Mouse (Mus musculus) adrenal gland, adult 2 months (tissue): Measurements from ENCODE around the gene Cd164l2. TPM values are rescaled to one million over a fixed set of nuclear protein-coding genes. Genes with fewer than 3 reads are reported as not detected.
A peak's percentile ranks its signal among the peaks of the same experiment; 100 is the strongest.

ENCODE experiments used
- DNase-seq: peaks from one replicate; pipeline ENCODE4 v3.0.0; 2021
- long read RNA-seq: library from polyadenylated mRNA; stranded (forward); transcript quantifications from one replicate; pipeline ENCODE4 v2.0.0, GENCODE M21; 2021
- polyA plus RNA-seq: library from polyadenylated mRNA; depleted of rRNA; stranded (reverse); fragments of >200 nt; gene quantifications from 2 replicates; pipeline ENCODE4 v1.2.3, GENCODE M21; 2012; rRNA removed
- total RNA-seq, 2 experiments: library from RNA; stranded (reverse); gene quantifications; 2 replicates each; pipeline ENCODE4 v1.2.3; 2021

Gene Cd164l2
- total RNA-seq, result 1 to 10 TPM; 1.6 to 4.0 TPM
- 2.5 and 5.6 TPM in 2 replicates for polyA plus RNA-seq
- long read RNA-seq, partial matches to known transcripts, result 0 of 6 reads
- long read RNA-seq, other reads (novel, unspliced or antisense), result 2 of 6 reads

GRCm38 (mm10) chr4:133211751-133212561, at the start of gene Cd164l2, which contains the start of gene Gpr3:
TSS of gene Cd164l2 (plus strand) at chr4:133212131.
TSS of gene Gpr3 (minus strand) at chr4:133212536.
- no peak for DNase-seq

DNA sequence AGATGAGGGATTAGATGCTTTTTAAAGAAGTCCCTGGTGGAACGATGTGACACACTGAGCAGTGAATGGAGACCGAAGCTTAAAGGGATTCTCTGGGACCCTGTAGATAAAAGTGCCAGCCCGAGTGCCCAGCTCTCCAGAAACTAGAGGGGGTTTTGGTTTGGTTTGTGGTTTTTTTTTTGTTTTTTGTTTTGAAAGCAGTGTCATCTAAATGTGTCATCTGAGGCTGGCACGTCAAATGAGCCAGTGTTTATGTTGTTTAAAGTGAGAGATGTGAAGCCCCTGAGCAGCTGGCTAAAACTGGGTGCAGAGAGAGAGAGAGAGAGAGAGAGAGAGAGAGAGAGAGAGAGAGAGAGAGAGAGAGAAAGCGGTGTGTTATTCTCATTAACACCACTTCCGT, 49.7 kb upstream of the Cd164l2 start:
- no peak for DNase-seq

DNA sequence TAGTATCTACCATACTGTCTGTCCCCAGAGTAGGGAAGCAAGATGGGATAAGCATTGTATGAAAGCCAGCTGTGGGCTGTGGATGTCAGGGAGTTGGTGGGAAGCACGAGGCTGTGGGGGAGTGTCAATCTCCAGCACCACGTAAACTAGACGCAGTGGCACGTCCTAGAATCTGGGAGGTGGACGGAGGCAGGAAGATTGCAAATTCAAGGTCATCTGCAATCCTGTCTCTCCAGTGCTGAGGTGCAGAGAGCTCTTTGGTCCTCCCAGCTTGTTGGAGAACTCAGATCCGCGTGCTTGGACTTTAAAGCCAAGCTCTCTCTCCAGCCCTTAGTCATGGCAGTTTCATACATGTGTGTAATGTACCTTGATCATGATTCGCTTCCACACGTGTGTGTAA, 45.2 kb upstream of the Cd164l2 start:
- no peak for DNase-seq

GRCm38 (mm10) chr4:133169237-133170055, 42.5 kb upstream of the Cd164l2 start:
- no peak for DNase-seq

DNA sequence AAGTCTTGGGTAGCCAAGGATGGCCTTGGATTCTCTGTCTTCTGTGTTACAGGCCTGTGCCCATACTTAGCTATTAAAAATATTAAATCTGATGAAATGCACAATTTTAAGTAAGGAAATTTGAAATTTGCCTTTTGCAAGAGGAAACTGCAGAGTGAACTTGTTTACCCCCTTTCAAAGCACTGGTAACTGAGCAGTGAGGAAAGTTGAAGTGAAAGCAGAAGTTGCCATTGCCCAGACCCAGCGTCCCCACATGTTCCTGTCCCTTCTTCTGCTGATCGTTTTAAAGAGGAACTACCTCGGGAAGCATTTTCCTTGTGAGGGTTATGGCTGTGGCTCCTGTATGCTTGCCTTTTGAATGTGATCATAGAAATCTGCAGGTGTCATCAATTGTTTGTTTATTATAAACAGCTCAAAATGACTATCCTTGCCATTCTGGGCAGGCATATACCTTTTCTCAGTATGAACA, 41.8 kb upstream of the Cd164l2 start:
- no peak for DNase-seq

DNA sequence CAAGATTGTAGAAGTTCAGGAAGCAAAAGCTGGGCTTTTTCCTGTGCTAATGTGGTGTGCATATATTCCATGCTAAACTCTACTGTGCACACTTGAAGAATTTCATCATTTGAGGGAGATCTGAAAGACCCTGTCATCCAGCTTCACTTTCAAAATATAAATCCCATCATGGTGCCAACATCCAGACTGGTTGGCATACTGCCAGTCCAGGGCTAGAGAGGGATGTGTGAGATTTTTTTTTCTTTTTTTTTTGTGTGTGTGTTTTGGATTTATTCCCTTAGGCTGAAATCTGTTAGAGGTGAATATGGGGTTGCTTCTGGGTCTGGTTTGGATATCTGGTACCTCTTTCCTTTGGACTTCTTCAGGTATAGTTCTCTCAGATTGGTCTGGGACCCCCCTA, 41.3 kb upstream of the Cd164l2 start:
- no peak for DNase-seq

DNA sequence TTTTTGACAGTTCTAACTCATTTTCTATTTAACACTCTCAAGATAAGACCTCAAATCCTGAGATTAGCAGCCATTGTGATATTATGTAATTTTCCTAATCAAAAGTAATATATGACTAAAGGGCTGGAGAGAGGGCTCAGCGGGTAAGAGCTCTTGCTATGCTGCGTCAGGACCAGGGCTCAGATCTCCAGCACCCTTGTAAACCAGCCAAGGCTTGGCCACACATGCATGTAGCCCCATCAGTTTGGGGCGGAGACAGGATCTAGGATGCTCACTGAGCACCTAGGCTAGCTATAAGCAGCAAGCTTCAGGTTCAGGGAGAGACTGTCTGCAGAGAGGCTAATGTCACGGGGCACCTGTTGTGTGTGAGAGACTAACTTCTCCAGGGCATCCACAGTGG, 39.5 kb upstream of the Cd164l2 start:
- no peak for DNase-seq

GRCm38 (mm10) chr4:133174361-133174760, 37.6 kb upstream of the Cd164l2 start:
- no peak for DNase-seq

GRCm38 (mm10) chr4:133175274-133175673, 36.7 kb upstream of the Cd164l2 start:
- DNase-seq, result no peak

- DNase-seq, result no peak
Observed at GRCm38 (mm10) chr4:133175998-133176760, 35.8 kb upstream of the Cd164l2 start.

DNA sequence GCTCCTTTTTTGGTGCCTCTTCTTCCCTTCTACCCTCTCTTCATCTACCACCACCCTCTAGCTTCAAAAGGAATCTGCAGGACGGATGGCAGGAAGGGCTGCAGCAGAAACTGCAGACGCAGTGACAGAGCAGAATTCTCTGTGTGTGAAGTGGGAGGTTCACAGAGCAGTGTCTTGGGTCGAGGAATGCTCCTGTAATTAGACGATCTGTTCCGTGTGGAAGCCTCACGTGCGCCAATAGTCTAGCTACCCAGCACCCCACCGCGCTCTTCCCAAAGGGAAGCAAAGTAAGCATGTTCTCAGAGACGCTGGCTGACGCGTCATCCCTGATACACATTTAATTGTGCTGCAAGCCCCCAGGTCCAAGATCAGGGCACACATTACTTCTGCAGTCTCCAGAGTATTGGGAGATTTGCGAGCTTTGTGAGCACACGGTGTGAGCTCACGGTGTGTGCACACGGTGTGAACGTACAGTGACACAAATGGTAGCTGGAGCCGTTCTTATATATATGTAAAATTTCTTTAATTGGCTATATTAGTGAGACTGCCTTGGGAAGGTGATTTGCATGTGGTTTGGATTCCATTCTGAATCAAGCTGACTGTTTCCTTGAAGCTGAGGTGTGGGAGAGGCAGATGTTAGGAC, 35.0 kb upstream of the Cd164l2 start:
- no peak for DNase-seq

GRCm38 (mm10) chr4:133178305-133178704, 33.6 kb upstream of the Cd164l2 start:
- no peak for DNase-seq

- DNase-seq, result no peak
Observed at GRCm38 (mm10) chr4:133179258-133179657, 32.7 kb upstream of the Cd164l2 start.

- no peak for DNase-seq
Observed at GRCm38 (mm10) chr4:133182439-133183033, 29.4 kb upstream of the Cd164l2 start.

GRCm38 (mm10) chr4:133184031-133184897, 27.7 kb upstream of the Cd164l2 start:
- no peak for DNase-seq

DNA sequence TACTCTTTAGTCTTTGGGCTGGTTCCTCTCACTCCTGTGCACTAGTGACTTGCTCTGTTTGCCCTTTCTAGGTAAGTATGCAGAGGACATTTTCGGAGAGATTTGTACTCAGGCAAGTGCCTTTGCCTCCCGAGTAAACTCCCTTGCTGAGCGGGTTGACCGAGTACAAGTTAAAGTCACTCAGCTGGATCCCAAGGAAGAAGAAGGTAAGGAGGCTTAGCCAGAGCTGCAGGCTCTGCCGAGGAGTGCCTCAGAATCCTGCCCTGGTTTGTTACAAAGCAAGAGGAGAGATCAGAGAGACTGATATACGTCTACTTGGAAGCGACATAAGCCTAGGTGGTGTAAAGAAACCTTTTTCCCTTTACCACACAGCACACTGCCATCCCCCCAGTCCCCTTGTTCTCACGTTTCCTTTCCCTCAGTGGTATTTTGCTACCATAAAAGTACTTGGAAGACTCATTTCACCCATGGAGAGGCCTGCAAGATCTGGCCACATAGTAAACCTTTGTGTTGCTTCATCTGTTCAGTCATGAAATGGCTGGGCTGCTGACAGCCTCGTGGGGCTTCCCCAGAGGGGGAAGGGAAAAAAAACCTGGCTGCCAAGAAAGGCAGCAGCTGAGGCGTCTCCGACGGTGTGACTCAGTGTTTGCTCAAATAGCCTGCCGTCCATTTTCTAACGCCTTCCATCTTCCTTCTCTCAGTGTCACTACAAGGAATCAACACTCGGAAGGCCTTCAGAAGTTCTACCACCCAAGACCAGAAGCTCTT, 26.8 kb upstream of the Cd164l2 start:
- DNase-seq, result peak; percentile 70

GRCm38 (mm10) chr4:133185893-133186292, 26.0 kb upstream of the Cd164l2 start:
- no peak for DNase-seq

DNA sequence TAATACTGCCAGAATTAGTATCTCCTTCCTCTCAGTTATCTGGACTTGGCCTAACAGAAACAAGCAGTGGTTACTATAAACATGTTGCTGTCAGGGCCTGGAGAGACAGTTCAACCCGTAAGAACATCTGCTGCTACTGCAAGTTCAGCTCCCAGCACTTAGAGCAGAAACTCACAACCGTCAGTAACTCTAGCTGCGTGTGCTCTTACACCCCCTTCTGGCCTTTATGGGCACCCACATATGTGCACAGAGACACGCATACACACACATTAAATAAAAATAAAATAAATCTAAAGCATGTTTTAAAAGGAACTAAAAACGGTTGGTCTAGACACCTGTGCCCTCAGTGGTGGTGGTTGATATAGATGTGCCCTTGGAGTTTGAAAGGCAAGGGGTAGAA, 25.1 kb upstream of the Cd164l2 start:
- DNase-seq, result no peak

DNA sequence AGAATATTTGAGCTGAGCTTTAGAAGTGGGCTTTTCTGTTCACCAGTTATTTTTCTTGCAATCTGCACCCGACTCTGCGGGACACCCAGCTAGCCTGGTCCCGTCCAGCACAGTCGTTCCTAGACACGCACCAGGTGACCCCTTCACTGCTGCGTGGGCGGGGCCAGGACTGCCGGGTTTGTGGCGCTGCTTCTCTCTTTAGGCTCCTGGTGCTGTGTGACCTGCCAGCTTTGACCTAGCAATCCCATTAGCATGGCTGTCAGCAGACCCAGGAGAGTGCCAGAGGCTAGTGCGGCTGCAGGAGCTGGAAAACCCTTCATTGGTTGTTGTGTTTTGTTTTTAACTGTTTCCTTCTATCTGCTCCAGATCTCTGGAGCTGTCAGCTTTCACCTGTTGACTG, 22.5 kb upstream of the Cd164l2 start:
- DNase-seq, result no peak
